Mouse (Mus musculus) midbrain, embryonic 16.5 days (tissue): ENCODE measurements around the gene Colq. TPM values are rescaled to one million over a fixed set of nuclear protein-coding genes. Genes with fewer than 3 reads are reported as not detected.

Experiments used
- ATAC-seq: fragments of 200-750 bp; cut with Nextera tagmentation; 2 replicates; pipeline ENCODE4 v1.8.0; 2017; ENCODE audit warnings: moderate TSS enrichment
- H3K27ac ChIP-seq: fragments of 300-500 bp; sonication (generic); 2 replicates; pipeline ENCODE4 v1.5.1; 2014; ENCODE audit warnings: mild to moderate bottlenecking, low read length, mixed read lengths
- H3K27me3 ChIP-seq: fragments of 300-500 bp; sonication (generic); 2 replicates; pipeline ENCODE4 v1.6.1; 2014; ENCODE audit warnings: low read depth, low read length, mixed read lengths; ENCODE audit not compliant: control insufficient read depth, insufficient read depth
- H3K36me3 ChIP-seq: fragments of 300-500 bp; sonication (generic); 2 replicates; pipeline ENCODE4 v1.6.1; 2014; ENCODE audit warnings: mild to moderate bottlenecking, low read length, moderate library complexity, mixed read lengths; ENCODE audit not compliant: control insufficient read depth, insufficient read depth
- H3K4me1 ChIP-seq: fragments of 300-500 bp; sonication (generic); 2 replicates; pipeline ENCODE4 v1.6.1; 2014; ENCODE audit warnings: mild to moderate bottlenecking, low read length, mixed read lengths; ENCODE audit not compliant: control insufficient read depth, insufficient read depth
- H3K4me2 ChIP-seq: fragments of 300-500 bp; sonication (generic); 2 replicates; pipeline ENCODE4 v1.6.1; 2014; ENCODE audit warnings: mild to moderate bottlenecking, low read length, mixed read lengths
- H3K4me3 ChIP-seq: fragments of 300-500 bp; sonication (generic); 2 replicates; pipeline ENCODE4 v1.5.1; 2014; ENCODE audit warnings: low read depth, mild to moderate bottlenecking, low read length, moderate library complexity, mixed read lengths
- H3K9ac ChIP-seq: fragments of 300-500 bp; sonication (generic); 2 replicates; pipeline ENCODE4 v1.6.1; 2014; ENCODE audit warnings: low read depth, low read length, mixed read lengths
- H3K9me3 ChIP-seq: fragments of 300-500 bp; sonication (generic); replicated peaks from 2 replicates; pipeline ENCODE4 v1.6.1; 2014; ENCODE audit warnings: mild to moderate bottlenecking, low read length, mixed read lengths; ENCODE audit not compliant: control insufficient read depth, poor library complexity, severe bottlenecking
- WGBS: fragments of 180-500 bp; shearing (Covaris S2); extraction: QIAGEN DNeasy Blood & Tissue Kit; methylation state at CpG from one replicate; pipeline ENCODE4 v1.1.7; 2014; 5-methylcytosine and 5-hydroxymethylcytosine counted together
- polyA plus RNA-seq: library from polyadenylated mRNA; unstranded; fragments of >200 nt; fragmentation: Nextera tagmentation; extraction: Ambion mirVana; gene quantifications from 2 replicates; pipeline ENCODE4 v1.2.1, GENCODE M21; 2015

The Colq gene
- polyA plus RNA-seq: not detected in 2 replicates

- Histone ChIP-seq H3K4me3 (no peak within 1 kb of the TSS), H3K4me1 (no peaks in the 10 kb centered on the region), H3K27me3 (no peaks in the 10 kb centered on the region), H3K9ac (no peak within 1 kb of the TSS), H3K9me3 (0 out of 2 replicates have a peak, but pooled peaks cover 2% of the 10 kb centered on the region), H3K36me3 (no peaks in the 10 kb centered on the region), H3K4me2 (no peak within 1 kb of the TSS), H3K27ac (no peak within 1 kb of the TSS)
- 84% methylated on average over 3 of the region's 3 CpGs for WGBS
- ATAC-seq: no peak
Observed at GRCm38 (mm10) chr14:31591243-31591642, at the start of gene Colq. Gene Colq, minus strand, starts transcription at chr14:31591343.

GRCm38 (mm10) chr14:31640346-31640889 lies 49.3 kb upstream of the Colq start, which contains the start of gene Gm49387:
Gene Gm49387, minus strand, starts transcription at chr14:31640878.
- peak within 1 kb of the TSS; percentile 90 for H3K27ac ChIP-seq
- H3K36me3 ChIP-seq: no peaks in the 10 kb centered on the region
- peak within 1 kb of the TSS; percentile 98 for H3K4me2 ChIP-seq
- H3K4me3 ChIP-seq: peak within 1 kb of the TSS; percentile 67
- ATAC-seq: peak; percentile 66
- WGBS: 2% methylated on average over 26 of the region's 26 CpGs
- no peaks in the 10 kb centered on the region for H3K27me3 ChIP-seq
- no peaks in the 10 kb centered on the region for H3K9me3 ChIP-seq
- peaks cover 11% of the 10 kb centered on the region for H3K4me1 ChIP-seq
- H3K9ac ChIP-seq: peak within 1 kb of the TSS; percentile 77

GRCm38 (mm10) chr14:31630677-31631076 lies 39.5 kb upstream of the Colq start:
- Histone ChIP-seq H3K27me3 (no peaks in the 10 kb centered on the region), H3K9ac (no peak overlapping the region), H3K9me3 (no peaks in the 10 kb centered on the region), H3K4me1 (no peaks in the 10 kb centered on the region), H3K36me3 (no peaks in the 10 kb centered on the region), H3K4me3 (no peak overlapping the region), H3K27ac (no peak overlapping the region), H3K4me2 (no peak overlapping the region)
- no peak for ATAC-seq
- WGBS: 27% methylated on average over 7 of the region's 7 CpGs

- H3K9me3 ChIP-seq: no peaks in the 10 kb centered on the region
- ATAC-seq: no peak
- 88% methylated on average over 12 of the region's 12 CpGs for WGBS
Observed at GRCm38 (mm10) chr14:31622748-31623147, 31.6 kb upstream of the Colq start.

GRCm38 (mm10) chr14:31620591-31621223 lies 29.6 kb upstream of the Colq start:
- Histone ChIP-seq H3K4me3 (no peak overlapping the region), H3K27me3 (no peaks in the 10 kb centered on the region), H3K4me1 (no peaks in the 10 kb centered on the region), H3K27ac (no peak overlapping the region), H3K9me3 (no peaks in the 10 kb centered on the region), H3K9ac (no peak overlapping the region), H3K4me2 (no peak overlapping the region), H3K36me3 (no peaks in the 10 kb centered on the region)
- WGBS: 61% methylated on average over 9 of the region's 9 CpGs
- no peak for ATAC-seq

More at GRCm38 (mm10) chr14:31622748-31623147, 31.6 kb upstream of the Colq start:
- Histone ChIP-seq H3K27me3 (no peaks in the 10 kb centered on the region), H3K4me1 (no peaks in the 10 kb centered on the region), H3K9ac (no peak overlapping the region), H3K36me3 (no peaks in the 10 kb centered on the region), H3K4me3 (no peak overlapping the region), H3K27ac (no peak overlapping the region), H3K4me2 (no peak overlapping the region)

- H3K27me3 ChIP-seq: no peaks in the 10 kb centered on the region
- no peak overlapping the region for H3K9ac ChIP-seq
- no peaks in the 10 kb centered on the region for H3K9me3 ChIP-seq
- 94% methylated on average over 3 of the region's 3 CpGs for WGBS
- no peaks in the 10 kb centered on the region for H3K4me1 ChIP-seq
- H3K4me3 ChIP-seq: no peak overlapping the region
- H3K4me2 ChIP-seq: no peak overlapping the region
- no peaks in the 10 kb centered on the region for H3K36me3 ChIP-seq
- H3K27ac ChIP-seq: no peak overlapping the region
- ATAC-seq: no peak
Observed at GRCm38 (mm10) chr14:31617997-31618396, 26.9 kb upstream of the Colq start.

GRCm38 (mm10) chr14:31617204-31617603 lies 26.1 kb upstream of the Colq start:
- Histone ChIP-seq H3K4me2 (no peak overlapping the region), H3K27me3 (no peaks in the 10 kb centered on the region), H3K9ac (no peak overlapping the region), H3K4me3 (no peak overlapping the region), H3K27ac (no peak overlapping the region), H3K4me1 (no peaks in the 10 kb centered on the region), H3K36me3 (no peaks in the 10 kb centered on the region), H3K9me3 (no peaks in the 10 kb centered on the region)
- 93% methylated on average over 9 of the region's 9 CpGs for WGBS
- ATAC-seq: no peak

- Histone ChIP-seq H3K4me2 (no peak overlapping the region), H3K4me3 (no peak overlapping the region), H3K9ac (no peak overlapping the region), H3K9me3 (no peaks in the 10 kb centered on the region), H3K36me3 (no peaks in the 10 kb centered on the region), H3K4me1 (no peaks in the 10 kb centered on the region), H3K27ac (no peak overlapping the region), H3K27me3 (no peaks in the 10 kb centered on the region)
- 87% methylated on average over 5 of the region's 5 CpGs for WGBS
- no peak for ATAC-seq
Observed at GRCm38 (mm10) chr14:31613671-31614070, 22.5 kb upstream of the Colq start.

GRCm38 (mm10) chr14:31611986-31612385 lies 20.8 kb upstream of the Colq start:
- ATAC-seq: no peak
- Histone ChIP-seq H3K27me3 (no peaks in the 10 kb centered on the region), H3K36me3 (no peaks in the 10 kb centered on the region), H3K27ac (no peak overlapping the region), H3K4me2 (no peak overlapping the region), H3K9me3 (no peaks in the 10 kb centered on the region), H3K4me3 (no peak overlapping the region), H3K9ac (no peak overlapping the region), H3K4me1 (no peaks in the 10 kb centered on the region)
- 67% methylated on average over 4 of the region's 4 CpGs for WGBS
